Mouse (Mus musculus) CH12.LX (cell line): ENCODE data around the gene Mef2a.
A peak's percentile ranks its signal among the peaks of the same experiment; 100 is the strongest.

Experiments used
- HCFC1 ChIP-seq: IDR thresholded peaks from 2 replicates; pipeline ENCODE4 v1.6.1; 2012; ENCODE audit warnings: low read depth, mild to moderate bottlenecking, inconsistent platforms, low read length, improper control_type of control experiment
- KAT2A ChIP-seq: IDR thresholded peaks from 2 replicates; pipeline ENCODE4 v1.6.1; 2012; ENCODE audit warnings: low read length, improper control_type of control experiment, inconsistent platforms; ENCODE audit not compliant: insufficient replicate concordance
- POLR2AphosphoS2 ChIP-seq: IDR thresholded peaks from 2 replicates; pipeline ENCODE4 v1.6.1; 2011; ENCODE audit warnings: low read depth, low read length, improper control_type of control experiment
- ZMIZ1 ChIP-seq: IDR thresholded peaks from 2 replicates; pipeline ENCODE4 v1.6.1; 2012; ENCODE audit warnings: low read depth, mild to moderate bottlenecking, inconsistent platforms, low read length, improper control_type of control experiment

DNA sequence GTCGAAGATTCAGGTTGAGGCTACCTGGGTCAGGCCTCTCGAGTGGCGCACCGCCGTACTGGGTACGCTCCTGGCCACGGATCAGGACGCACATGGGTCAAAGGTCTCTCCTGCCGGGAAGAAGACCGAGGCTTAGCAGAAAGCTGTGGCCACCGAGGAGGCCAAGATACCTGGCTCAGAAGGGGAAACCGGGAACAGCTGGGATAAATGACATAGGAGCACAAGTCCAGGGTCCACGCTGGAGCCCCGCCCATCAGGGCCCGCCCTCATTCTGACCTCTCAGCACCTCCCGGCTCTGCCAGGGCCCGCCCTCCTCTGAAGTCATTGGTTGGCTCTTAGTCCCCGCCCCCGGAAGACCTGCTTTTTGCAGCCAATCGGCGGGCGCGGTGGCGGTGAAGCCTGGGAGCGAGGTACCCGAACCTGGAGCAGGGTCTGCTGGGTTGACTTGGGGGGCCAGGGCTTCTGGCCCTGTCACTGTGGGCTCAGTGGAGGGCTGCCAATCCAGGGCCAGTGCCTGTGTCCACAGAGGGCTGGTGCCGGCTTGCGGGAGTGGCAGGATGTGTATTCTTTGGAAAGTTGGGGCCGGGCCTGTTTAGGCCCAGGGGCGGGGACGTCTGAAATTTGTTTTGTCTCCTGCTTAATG, 150.3 kb downstream of the Mef2a start, which contains the start of gene Lysmd4:
- TF ChIP-seq HCFC1 (peak; percentile 64), POLR2AphosphoS2 (no peak), KAT2A (no peak), ZMIZ1 (peak; percentile 34; the same call in 1 of the 2 replicates)
